Mouse (Mus musculus) spleen, adult 2 months (tissue): ENCODE measurements at regions not wholly inside any gene's neighbourhood (a gene's known extent, or its start where the extent isn't known, plus 50 kb on each side); places are given as distances from the start of the nearest gene placed in this dataset.

ENCODE experiments used
- CTCF ChIP-seq: fragments of 200-500 bp; IDR thresholded peaks from 2 replicates; pipeline ENCODE4 v1.5.1; 2011; ENCODE audit warnings: mild to moderate bottlenecking, inconsistent platforms; ENCODE audit not compliant: insufficient read depth, insufficient read length, insufficient replicate concordance; ENCODE audit errors: extremely low read depth
- POLR2A ChIP-seq: fragments of 200-500 bp; IDR thresholded peaks from 2 replicates; pipeline ENCODE4 v1.6.1; 2011; ENCODE audit warnings: low read depth, low read length, inconsistent platforms

DNA sequence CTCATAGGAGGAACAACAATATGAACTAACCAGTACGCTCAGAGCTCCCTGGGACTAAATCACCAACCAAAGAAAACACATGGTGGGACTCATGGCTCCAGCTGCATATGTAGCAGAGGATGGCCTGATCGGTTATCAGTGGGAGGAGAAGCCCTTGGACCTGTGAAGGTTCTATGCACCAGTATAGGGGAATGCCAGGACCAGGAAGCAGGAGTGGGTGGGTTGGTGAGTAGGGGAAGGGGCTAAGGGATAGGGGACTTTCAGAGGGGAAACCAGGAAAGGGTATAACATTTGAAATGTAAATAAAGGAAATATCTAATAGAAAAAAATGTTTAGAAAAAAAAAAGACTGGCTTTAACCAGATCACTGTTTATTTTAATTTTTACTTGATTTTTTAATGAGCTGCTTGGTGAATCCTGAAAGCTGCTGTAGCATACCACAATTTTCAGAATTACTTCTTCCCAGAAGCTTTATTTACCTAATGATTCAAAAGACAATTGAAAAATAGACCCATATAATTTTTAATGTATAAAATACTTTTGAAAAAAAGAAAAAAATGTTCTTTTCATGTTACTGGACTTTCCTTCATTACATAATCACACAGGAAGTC lies 328.1 kb downstream of the Htr1b start:
- no peak for TF ChIP-seq CTCF
- no peak for TF ChIP-seq POLR2A
